In genomic region chr2:120060190-120060589, GRCm38 (mm10) we compare ENCODE assay signal across 9 mouse cellular contexts. TPM values are rescaled to one million over a fixed set of nuclear protein-coding genes. Genes with fewer than 3 reads are reported as not detected.
DNase-seq lines count a peak whose midpoint lies in the region; ATAC-seq lines count a peak whose summit lies in the region.
"Had no signal": no experiment of that assay in that cellular context is flagged by ENCODE, and none has a peak within 500 bp of the region (broad histone marks: within the 10 kb centered on the region; RNA-seq: fewer than 3 reads in every experiment).

No protein-coding gene starts in this region.

- 50% methylated on average over 6 of the region's 6 CpGs for WGBS in embryonic facial prominence, embryonic 10.5 days
- WGBS in embryonic facial prominence, embryonic 15.5 days, result 27% methylated on average over 6 of the region's 6 CpGs
- WGBS in forebrain, embryonic 16.5 days, result 76% methylated on average over 6 of the region's 6 CpGs

- no peak for DNase-seq in embryonic facial prominence, embryonic 10.5 days (ENCODE audit: low spot score)
- peak; percentile 53 for DNase-seq in kidney, postnatal 14 days
- DNase-seq in lung, postnatal 4 days, result peak; percentile 75 to 84
- no peak for DNase-seq in heart, adult 8-10 months (ENCODE audit: low spot score)
- no peak for DNase-seq in heart, postnatal 14 days

- no peak for ATAC-seq in embryonic facial prominence, embryonic 15.5 days (ENCODE audit: insufficient number of reproducible peaks, low FRiP score, low TSS enrichment, low read depth)
- no peak for ATAC-seq in forebrain, embryonic 16.5 days
- ATAC-seq: inflammation-experienced regulatory T-cells, adult 6 months had no signal

- no peak overlapping the region for H3K4me3 ChIP-seq in embryonic facial prominence, embryonic 10.5 days
- no peak overlapping the region for H3K4me3 ChIP-seq in embryonic facial prominence, embryonic 15.5 days (replicated peaks)
- H3K4me3 ChIP-seq in forebrain, embryonic 16.5 days (replicated peaks; ENCODE audit: low read length), result no peak overlapping the region

- intact Hi-C loops in heart, postnatal 14 days (cut with DNase I), result no loop called here

- H3K4me1 ChIP-seq in embryonic facial prominence, embryonic 10.5 days, result peaks cover 28% of the 10 kb centered on the region
- peaks cover 31% of the 10 kb centered on the region for H3K4me1 ChIP-seq in embryonic facial prominence, embryonic 15.5 days
- H3K4me1 ChIP-seq in forebrain, embryonic 16.5 days (replicated peaks; ENCODE audit: control insufficient read depth, insufficient read depth, low read length), result no peaks in the 10 kb centered on the region

- no peak overlapping the region for H3K9ac ChIP-seq in embryonic facial prominence, embryonic 15.5 days
- no peak overlapping the region for H3K9ac ChIP-seq in forebrain, embryonic 16.5 days (replicated peaks; ENCODE audit: low read depth, low read length)

- H3K4me2 ChIP-seq in embryonic facial prominence, embryonic 15.5 days (replicated peaks), result no peak overlapping the region
- no peak overlapping the region for H3K4me2 ChIP-seq in forebrain, embryonic 16.5 days (ENCODE audit: low read length)

- H3K27ac ChIP-seq in embryonic facial prominence, embryonic 10.5 days (replicated peaks), result 0 out of 2 replicates have a peak overlapping the region, but pooled peaks have one; percentile 35
- peak overlapping the region; percentile 73 for H3K27ac ChIP-seq in embryonic facial prominence, embryonic 15.5 days (replicated peaks)
- H3K27ac ChIP-seq in forebrain, embryonic 16.5 days (ENCODE audit: low read length), result no peak overlapping the region
- H3K27ac ChIP-seq: macrophage had no signal

- H3K9me3 ChIP-seq in embryonic facial prominence, embryonic 10.5 days, result no peaks in the 10 kb centered on the region
- no peaks in the 10 kb centered on the region for H3K9me3 ChIP-seq in embryonic facial prominence, embryonic 15.5 days (replicated peaks)
- H3K9me3 ChIP-seq in forebrain, embryonic 16.5 days (ENCODE audit: control insufficient read depth, low read length), result no peaks in the 10 kb centered on the region

- no peaks in the 10 kb centered on the region for H3K36me3 ChIP-seq in embryonic facial prominence, embryonic 10.5 days (replicated peaks)
- no peaks in the 10 kb centered on the region for H3K36me3 ChIP-seq in embryonic facial prominence, embryonic 15.5 days
- no peaks in the 10 kb centered on the region for H3K36me3 ChIP-seq in forebrain, embryonic 16.5 days (ENCODE audit: control insufficient read depth, insufficient read depth)

- no peaks in the 10 kb centered on the region for H3K27me3 ChIP-seq in embryonic facial prominence, embryonic 10.5 days (replicated peaks; ENCODE audit: low read depth, poor library complexity, severe bottlenecking)
- H3K27me3 ChIP-seq in embryonic facial prominence, embryonic 15.5 days, result no peaks in the 10 kb centered on the region
- H3K27me3 ChIP-seq in forebrain, embryonic 16.5 days (replicated peaks; ENCODE audit: control insufficient read depth, insufficient read depth, low read length), result no peaks in the 10 kb centered on the region

RNA-seq across cellular contexts. Expression of gene Pla2g4b, which starts 27.0 kb away (rescaled TPM):
- polyA plus RNA-seq in embryonic facial prominence, embryonic 10.5 days (2016; fragmentation: Nextera tagmentation; extraction: Ambion mirVana), result 1.8 and 2.8 TPM in 2 replicates
- polyA plus RNA-seq in embryonic facial prominence, embryonic 15.5 days (2015; fragmentation: Nextera tagmentation; extraction: Ambion mirVana), result 2.4 and 3.8 TPM in 2 replicates
- 2.4 and 4.0 TPM in 2 replicates for polyA plus RNA-seq in forebrain, embryonic 16.5 days (2015; fragmentation: Nextera tagmentation; extraction: Ambion mirVana)
- 1 to 10 TPM in 3 of 4 experiments, under 1 TPM in 1; 0.72 to 1.8 (median 1.3) TPM for total RNA-seq in heart, adult 8-10 months (2022)
- 1 to 10 TPM; 1.9 to 2.5 TPM for total RNA-seq in heart, postnatal 14 days (2021)

RNA-seq across cellular contexts. Expression of gene Gm28042, which starts 32.9 kb away (rescaled TPM):
- 5.6 and 6.2 TPM in 2 replicates for polyA plus RNA-seq in embryonic facial prominence, embryonic 10.5 days (2016; fragmentation: Nextera tagmentation; extraction: Ambion mirVana)
- polyA plus RNA-seq in embryonic facial prominence, embryonic 15.5 days (2015; fragmentation: Nextera tagmentation; extraction: Ambion mirVana), result 3.7 and 6.1 TPM in 2 replicates
- 4.6 and 7.2 TPM in 2 replicates for polyA plus RNA-seq in forebrain, embryonic 16.5 days (2015; fragmentation: Nextera tagmentation; extraction: Ambion mirVana)
- total RNA-seq in heart, adult 8-10 months (2022), result under 1 TPM; 0.16 to 0.59 (median 0.21) TPM
- 1 to 10 TPM; 1.1 to 2.1 TPM for total RNA-seq in heart, postnatal 14 days (2021)
- polyA plus RNA-seq: macrophage had no signal

RNA-seq across cellular contexts. Expression of gene Jmjd7, which starts 32.9 kb away (rescaled TPM):
- 20.4 and 20.6 TPM in 2 replicates for polyA plus RNA-seq in embryonic facial prominence, embryonic 10.5 days (2016; fragmentation: Nextera tagmentation; extraction: Ambion mirVana)
- 16.7 and 20.8 TPM in 2 replicates for polyA plus RNA-seq in embryonic facial prominence, embryonic 15.5 days (2015; fragmentation: Nextera tagmentation; extraction: Ambion mirVana)
- 16.2 and 17.4 TPM in 2 replicates for polyA plus RNA-seq in forebrain, embryonic 16.5 days (2015; fragmentation: Nextera tagmentation; extraction: Ambion mirVana)
- total RNA-seq in heart, adult 8-10 months (2022), result 1 to 10 TPM; 6.6 to 8.6 (median 7.2) TPM
- 1 to 10 TPM; 7.5 to 8.8 TPM for total RNA-seq in heart, postnatal 14 days (2021)

Comparison
In these comparisons a context has a peak if more than half of its experiments do, and no peak if none do; other contexts are left out.
1. DNase-seq: peak in kidney, postnatal 14 days (single experiment) and lung, postnatal 4 days (2 of 2); none in embryonic facial prominence, embryonic 10.5 days (single experiment), heart, adult 8-10 months (single experiment) and heart, postnatal 14 days (0 of 2).